Mouse (Mus musculus) kidney, embryonic 16.5 days (tissue): ENCODE measurements around the gene Olfr702. TPM values are rescaled to one million over a fixed set of nuclear protein-coding genes. Genes with fewer than 3 reads are reported as not detected.

Source experiments
- polyA plus RNA-seq: library from polyadenylated mRNA; unstranded; fragments of >200 nt; fragmentation: Nextera tagmentation; extraction: Ambion mirVana; gene quantifications from 2 replicates; pipeline ENCODE4 v1.2.1, GENCODE M21; 2015

The Olfr702 gene
- polyA plus RNA-seq, 1 experiment from 2014 or later = not detected

Other genes starting within 250 kb of the Olfr702 start
- not detected in 2 replicates for gene Olfr693, start 153.3 kb downstream of the Olfr702 start, polyA plus RNA-seq
- not detected in 2 replicates for gene Olfr694, start 142.1 kb downstream of the Olfr702 start, polyA plus RNA-seq
- gene Olfr695, start 117.5 kb downstream of the Olfr702 start, polyA plus RNA-seq = not detected in 2 replicates
- gene Olfr697, start 91.5 kb downstream of the Olfr702 start, polyA plus RNA-seq = not detected in 2 replicates
- not detected in 2 replicates for gene Olfr698, start 78.5 kb downstream of the Olfr702 start, polyA plus RNA-seq
- not detected in 2 replicates for gene Olfr699, start 40.7 kb downstream of the Olfr702 start, polyA plus RNA-seq
- gene Olfr700, start 25.1 kb downstream of the Olfr702 start, polyA plus RNA-seq = not detected in 2 replicates
- gene Olfr701, start 19.8 kb downstream of the Olfr702 start, polyA plus RNA-seq = not detected in 2 replicates
- not detected in 2 replicates for gene Olfr703, start 9.5 kb upstream of the Olfr702 start, polyA plus RNA-seq
- not detected in 2 replicates for gene Olfr704, start 29.3 kb upstream of the Olfr702 start, polyA plus RNA-seq
- gene Olfr705, start 43.0 kb upstream of the Olfr702 start, polyA plus RNA-seq = not detected in 2 replicates
- gene Olfr706, start 54.3 kb upstream of the Olfr702 start, polyA plus RNA-seq = not detected in 2 replicates
- gene Olfr707, start 67.3 kb upstream of the Olfr702 start, polyA plus RNA-seq = not detected in 2 replicates
- gene Olfr1532-ps1, start 74.1 kb upstream of the Olfr702 start, polyA plus RNA-seq = not detected in 2 replicates
- gene Olfr709-ps1, start 98.3 kb upstream of the Olfr702 start, polyA plus RNA-seq = not detected in 2 replicates
- not detected in 2 replicates for gene Olfr710, start 114.4 kb upstream of the Olfr702 start, polyA plus RNA-seq
- not detected in 2 replicates for gene Olfr6, start 130.0 kb upstream of the Olfr702 start, polyA plus RNA-seq
- not detected in 2 replicates for gene Olfr711, start 141.6 kb upstream of the Olfr702 start, polyA plus RNA-seq
- gene Olfr2, start 172.2 kb upstream of the Olfr702 start, polyA plus RNA-seq = not detected in 2 replicates
- gene Olfr713, start 197.3 kb upstream of the Olfr702 start, polyA plus RNA-seq = not detected in 2 replicates
- not detected in 2 replicates for gene Olfr714, start 237.1 kb upstream of the Olfr702 start, polyA plus RNA-seq